Mouse (Mus musculus): ENCODE data around the gene Asxl2. TPM values are rescaled to one million over a fixed set of nuclear protein-coding genes. Genes with fewer than 3 reads are reported as not detected.

Asxl2 gene
- total and polyA plus RNA-seq, 2 experiments from 2014 or later, result 9.6 to 16.1 TPM

DNA sequence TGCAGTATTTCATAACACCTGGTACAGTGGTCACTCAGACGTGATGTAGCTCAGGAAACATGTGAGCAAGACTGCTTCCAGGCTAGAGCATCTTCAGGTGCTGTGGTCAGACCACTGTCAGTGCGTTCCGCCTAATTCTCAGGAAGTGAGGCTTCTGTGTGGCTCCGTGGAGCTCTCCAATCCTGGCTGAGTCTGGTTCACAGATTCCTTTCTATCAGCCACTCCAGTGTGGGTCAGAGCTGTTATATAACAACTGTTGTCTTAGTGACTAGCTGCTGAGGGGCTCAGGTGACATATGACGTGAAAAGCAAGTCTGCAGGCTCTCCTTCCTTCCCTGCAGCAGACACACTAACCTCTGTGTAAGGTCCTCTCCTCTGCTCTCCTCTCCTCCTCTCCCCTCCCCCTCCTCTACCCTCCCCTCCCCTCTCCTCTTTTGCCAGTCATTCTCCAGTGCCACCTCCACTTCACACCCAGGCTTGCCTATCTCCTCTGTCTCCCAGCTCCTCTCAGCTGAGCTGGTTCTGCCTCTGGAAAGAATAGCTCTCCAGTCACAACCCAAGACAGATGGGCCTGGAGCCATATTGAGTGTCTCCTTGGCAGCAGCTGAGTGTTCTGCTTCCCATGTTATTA lies 122.0 kb downstream of the Asxl2 start:
- no peak overlapping the region for H3K27ac ChIP-seq
- H3K9ac ChIP-seq (replicated peaks; ENCODE audit: low read length), result no peak overlapping the region
- no peak overlapping the region for H3K4me3 ChIP-seq (ENCODE audit: low read length)
- no peak overlapping the region for H3K4me2 ChIP-seq (ENCODE audit: low read depth, low read length)
- TF ChIP-seq CTCF (IDR thresholded peaks at IDR 0.05; ENCODE audit: low read depth), result no peak
- no peaks in the 10 kb centered on the region for H3K36me3 ChIP-seq (ENCODE audit: insufficient read depth, low read length)
- 59% methylated on average over 5 of the region's 5 CpGs for WGBS
- no peaks in the 10 kb centered on the region for H3K27me3 ChIP-seq (ENCODE audit: insufficient read depth, low read length)
- H3K4me1 ChIP-seq (ENCODE audit: insufficient read depth, low read length), result no peaks in the 10 kb centered on the region
- no peaks in the 10 kb centered on the region for H3K9me3 ChIP-seq (ENCODE audit: low read length)
- ATAC-seq, result peak; percentile 71
- peak; percentile 35 for DNase-seq (ENCODE audit: low spot score)

DNA sequence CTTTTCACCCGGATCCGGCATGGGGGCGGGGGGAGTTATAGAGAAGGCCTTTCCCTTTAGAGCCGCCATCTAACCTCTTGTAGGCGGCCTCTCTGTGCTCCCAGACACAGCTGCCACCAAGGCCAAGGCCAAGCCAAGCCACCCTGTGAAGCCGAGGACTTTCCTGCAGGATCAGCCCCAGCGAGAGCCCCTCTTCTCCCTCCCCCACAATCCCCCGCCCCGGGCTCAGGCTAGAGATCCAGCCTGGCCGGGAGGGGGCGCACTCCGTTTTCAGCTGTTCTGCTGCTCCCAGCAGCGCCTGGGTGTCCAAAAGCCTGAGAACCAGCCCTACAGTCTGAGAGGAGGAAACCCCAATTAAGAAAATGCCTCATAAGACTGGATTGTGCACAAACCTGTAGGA lies 123.6 kb downstream of the Asxl2 start:
- DNase-seq (ENCODE audit: low spot score), result peak; percentile 56
- WGBS, result 8% methylated on average over 13 of the region's 13 CpGs

More for the DNA sequence above, 123.6 kb downstream of the Asxl2 start:
- H3K4me2 ChIP-seq (ENCODE audit: low read depth, low read length), result 0 out of 2 replicates have a peak overlapping the region, but pooled peaks have one; percentile 11
- peak; percentile 77 for ATAC-seq
- H3K36me3 ChIP-seq (ENCODE audit: insufficient read depth, low read length), result no peaks in the 10 kb centered on the region
- H3K9ac ChIP-seq (replicated peaks; ENCODE audit: low read length), result no peak overlapping the region
- no peak overlapping the region for H3K4me3 ChIP-seq (ENCODE audit: low read length)
- no peaks in the 10 kb centered on the region for H3K9me3 ChIP-seq (ENCODE audit: low read length)
- H3K27ac ChIP-seq, result no peak overlapping the region
- H3K27me3 ChIP-seq (ENCODE audit: insufficient read depth, low read length), result no peaks in the 10 kb centered on the region
- H3K4me1 ChIP-seq (ENCODE audit: insufficient read depth, low read length), result no peaks in the 10 kb centered on the region
- peak; percentile 53 for TF ChIP-seq CTCF (IDR thresholded peaks at IDR 0.05; ENCODE audit: low read depth)

Other genes starting within 250 kb of the Asxl2 start
- 202 and 220 TPM in 2 replicates for gene Rab10, start 116.9 kb upstream of the Asxl2 start, total RNA-seq (2014; rRNA removed)
- gene Rab10, start 116.9 kb upstream of the Asxl2 start, polyA plus RNA-seq (2015; fragmentation: Nextera tagmentation; extraction: Ambion mirVana), result 133 and 140 TPM in 2 replicates
- gene Kif3c, start 61.7 kb upstream of the Asxl2 start, total RNA-seq (2014; rRNA removed), result 142 and 150 TPM in 2 replicates
- 56.0 and 58.5 TPM in 2 replicates for gene Kif3c, start 61.7 kb upstream of the Asxl2 start, polyA plus RNA-seq (2015; fragmentation: Nextera tagmentation; extraction: Ambion mirVana)
- gene Dtnb, start 145.5 kb downstream of the Asxl2 start, total RNA-seq (2014; rRNA removed), result 47.8 and 54.3 TPM in 2 replicates
- 48.4 and 51.6 TPM in 2 replicates for gene Dtnb, start 145.5 kb downstream of the Asxl2 start, polyA plus RNA-seq (2015; fragmentation: Nextera tagmentation; extraction: Ambion mirVana)